Mouse (Mus musculus): ENCODE measurements around the gene Xaf1. TPM values are rescaled to one million over a fixed set of nuclear protein-coding genes. Genes with fewer than 3 reads are reported as not detected.
A peak's percentile ranks its signal among the peaks of the same experiment; 100 is the strongest.

The Xaf1 gene
- total RNA-seq, 2 experiments from 2014 or later = 2.4 to 3.3 TPM

- DNase-seq (ENCODE audit: extremely low spot score in 1 of 2, low spot score in 1 of 2) = peak; percentile 72 to 90
Observed at GRCm38 (mm10) chr11:72354971-72355728, 53.7 kb downstream of the Xaf1 start.

- peak; percentile 31 to 69 for DNase-seq (ENCODE audit: extremely low spot score in 1 of 2, low spot score in 1 of 2)
Observed at GRCm38 (mm10) chr11:72361385-72362346, 60.2 kb downstream of the Xaf1 start.

GRCm38 (mm10) chr11:72362347-72362741 is 60.9 kb downstream of the Xaf1 start, which contains the start of gene Tekt1:
TSS of gene Tekt1 (minus strand) at chr11:72362442.
- DNase-seq (ENCODE audit: extremely low spot score in 1 of 2, low spot score in 1 of 2) = no peak

Other genes starting within 250 kb of the Xaf1 start
- 10 to 100 TPM; 25.0 to 27.9 TPM for gene Pitpnm3, start 165.9 kb upstream of the Xaf1 start, total RNA-seq (2021)
- gene Gm43951, start 94.8 kb upstream of the Xaf1 start, total RNA-seq (2021) = 10 to 100 TPM in 1 of 2 experiments, 1 to 10 TPM in 1; 8.2 to 12.9 TPM
- gene 4933427D14Rik, start 94.2 kb upstream of the Xaf1 start, total RNA-seq (2021) = 10 to 100 TPM; 21.1 to 27.1 TPM
- gene Txndc17, start 94.1 kb upstream of the Xaf1 start, total RNA-seq (2021) = 10 to 100 TPM; 31.8 to 36.8 TPM
- 10 to 100 TPM; 14.5 to 16.4 TPM for gene Med31, start 86.0 kb upstream of the Xaf1 start, total RNA-seq (2021)
- 10 to 100 TPM in 1 of 2 experiments, 1 to 10 TPM in 1; 9.9 to 12.2 TPM for gene Slc13a5, start 34.4 kb upstream of the Xaf1 start, total RNA-seq (2021)
- gene Fbxo39, start 12.8 kb downstream of the Xaf1 start, total RNA-seq (2021) = not detected
- 1 to 10 TPM; 2.7 to 3.1 TPM for gene Tekt1, start 60.8 kb downstream of the Xaf1 start, total RNA-seq (2021)
- 1 to 10 TPM; 2.0 to 3.0 TPM for gene Smtnl2, start 110.1 kb downstream of the Xaf1 start, total RNA-seq (2021)
- gene Ggt6, start 133.9 kb downstream of the Xaf1 start, total RNA-seq (2021) = under 1 TPM in 1 of 2 experiments, not detected in 1; 0.20 TPM
- 10 to 100 TPM; 48.3 to 54.0 TPM for gene Mybbp1a, start 139.7 kb downstream of the Xaf1 start, total RNA-seq (2021)
- 10 to 100 TPM; 95.8 to 97.0 TPM for gene Spns2, start 188.3 kb downstream of the Xaf1 start, total RNA-seq (2021)
- gene Spns3, start 248.9 kb downstream of the Xaf1 start, total RNA-seq (2021) = under 1 TPM; 0.15 to 0.28 TPM

All from layer of hippocampus, postnatal 25 days (tissue).